Mouse (Mus musculus) embryo, embryonic 11.5 days (tissue): Measurements from ENCODE around the gene Pxmp4.

Source experiments
- DNase-seq: peaks from one replicate; pipeline ENCODE4 v3.0.0-alpha.2; 2012; ENCODE audit warnings: low read depth, low spot score

Gene Pxmp4

DNA sequence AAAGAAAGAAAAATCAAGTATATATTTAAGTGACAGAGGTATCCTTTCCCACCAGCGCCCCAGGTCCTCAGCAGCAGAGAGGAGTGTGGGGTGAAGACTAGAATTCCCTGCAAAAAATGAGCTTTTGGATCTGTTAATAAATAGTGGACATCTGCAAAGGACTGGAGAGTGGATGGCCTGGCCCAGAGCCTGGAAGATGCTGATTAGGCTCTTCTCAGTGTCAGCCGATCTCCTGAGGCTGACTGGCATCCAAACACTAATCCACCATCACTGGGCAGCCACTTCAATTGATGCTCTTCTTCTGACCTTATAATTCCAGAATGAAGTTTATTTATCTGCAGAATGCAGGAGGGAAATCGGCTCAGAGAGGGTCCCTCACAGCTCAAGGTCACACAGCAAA lies 30.5 kb downstream of the Pxmp4 start:
- no peak for DNase-seq

DNA sequence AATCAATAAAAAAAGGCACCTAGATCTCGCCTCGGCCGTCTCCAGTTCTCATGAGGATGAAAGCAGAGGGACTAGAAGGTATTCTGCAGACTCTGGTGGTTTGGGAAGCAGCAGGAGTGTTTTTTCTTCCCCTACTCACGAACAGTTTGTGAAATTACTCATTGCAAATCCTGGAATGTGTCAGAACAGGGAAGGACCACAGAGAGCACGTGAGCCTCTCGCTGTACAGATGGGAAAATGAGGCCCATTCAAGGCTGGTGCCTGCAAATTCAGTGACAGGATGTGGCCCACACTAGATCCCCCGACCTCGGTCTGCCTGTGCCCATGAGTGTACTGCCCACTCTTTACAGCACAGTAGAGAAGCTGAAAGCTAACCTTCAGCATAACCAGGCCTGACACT lies 31.5 kb downstream of the Pxmp4 start:
- no peak for DNase-seq

DNA sequence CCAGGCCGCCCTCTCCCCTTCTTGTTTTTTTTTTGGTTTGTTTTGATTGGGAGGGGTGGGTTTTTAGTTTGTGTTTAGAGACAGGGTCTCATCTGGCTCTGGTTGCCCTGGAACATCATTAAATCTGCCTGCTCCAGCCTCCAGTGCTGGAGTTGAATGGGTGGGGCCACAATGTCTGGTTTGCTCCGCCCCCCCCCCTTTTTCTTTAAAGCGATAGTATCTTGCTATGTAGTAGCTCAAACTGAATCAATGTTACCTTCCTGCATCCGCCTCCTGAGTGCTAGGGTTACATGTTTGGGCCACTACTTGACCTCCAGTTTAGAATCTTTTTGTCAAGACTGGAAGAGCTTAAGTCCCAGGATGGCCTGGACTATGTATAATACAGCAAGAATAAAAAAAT lies 32.2 kb downstream of the Pxmp4 start:
- no peak for DNase-seq

DNA sequence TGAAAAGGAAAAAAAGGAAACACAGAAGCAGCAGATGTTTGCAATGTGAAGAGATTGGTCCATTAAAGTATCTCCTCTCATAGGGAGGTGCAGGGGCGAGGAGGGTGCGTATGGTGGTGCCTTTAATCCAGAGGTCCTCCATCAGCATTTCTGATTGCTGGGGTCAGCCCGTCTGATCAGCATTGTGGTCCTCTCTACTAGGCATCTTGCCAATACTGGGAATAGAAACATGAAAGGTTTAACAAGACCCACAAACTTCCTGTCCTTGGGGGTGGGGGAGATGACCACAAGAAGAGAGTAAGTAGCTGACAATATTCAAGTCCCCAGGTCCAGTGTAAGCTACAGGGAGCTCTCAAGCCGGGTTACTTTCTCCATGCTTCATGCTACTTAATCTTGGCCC lies 32.8 kb downstream of the Pxmp4 start:
- no peak for DNase-seq

DNA sequence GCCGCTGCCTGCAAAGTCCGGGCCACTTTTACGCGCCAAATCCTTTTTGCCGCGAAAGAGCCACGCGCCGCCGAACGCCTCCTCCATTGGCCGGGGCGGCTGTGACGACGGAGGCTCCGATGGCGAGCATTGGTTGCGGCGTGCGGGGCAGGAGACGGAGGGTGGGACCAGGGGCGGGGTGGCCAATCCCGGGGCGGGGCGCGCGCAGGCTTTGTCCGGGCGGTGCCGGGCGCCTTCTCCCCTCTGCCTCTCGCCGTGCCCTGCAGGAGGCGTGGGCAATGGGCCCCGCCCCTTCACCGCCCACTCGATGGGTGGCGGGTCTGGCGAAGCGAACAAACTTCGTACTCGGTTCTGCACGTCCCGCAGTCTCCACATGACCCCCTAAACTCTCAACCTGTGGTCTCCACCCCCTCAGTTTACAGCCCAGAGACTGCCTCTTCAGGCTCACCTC lies 33.6 kb downstream of the Pxmp4 start, which contains the start of gene E2f1:
E2f1 (minus strand) TSS at position 57 of the 451 bp plus-strand sequence.
- DNase-seq: peak; percentile 94

DNA sequence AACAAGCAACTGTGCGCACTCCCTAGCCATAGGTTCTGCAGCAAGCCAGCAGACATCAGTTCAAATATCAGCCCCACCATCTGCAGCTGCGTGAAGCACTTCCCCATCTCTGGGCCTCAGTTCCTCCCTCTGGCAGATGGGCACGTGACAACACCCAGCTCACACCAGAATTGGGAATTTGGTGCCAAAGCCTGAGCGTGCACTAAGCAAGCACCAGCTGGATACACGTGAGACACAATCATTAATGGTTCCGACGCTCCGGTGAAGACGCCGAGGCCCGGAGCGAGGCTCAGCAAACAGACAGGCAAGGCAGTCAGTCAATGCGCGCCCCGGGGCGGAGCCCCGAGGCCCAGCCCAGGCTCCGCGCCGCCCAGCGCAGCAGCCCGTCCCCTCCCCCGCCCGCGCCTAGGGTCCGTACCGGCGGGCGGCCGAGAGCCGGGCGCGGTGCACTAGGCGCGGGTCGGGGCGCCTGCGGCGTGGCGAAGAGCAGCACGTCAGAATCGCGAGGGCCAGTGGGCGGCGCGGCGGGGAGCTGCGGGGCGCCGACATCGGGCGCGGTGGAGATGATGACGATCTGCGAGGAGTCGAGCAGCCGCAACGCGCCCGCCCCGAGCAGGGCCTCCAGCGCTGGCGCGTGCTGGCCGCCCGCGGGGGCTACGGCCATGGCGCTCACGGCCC lies 34.3 kb downstream of the Pxmp4 start:
- no peak for DNase-seq

DNA sequence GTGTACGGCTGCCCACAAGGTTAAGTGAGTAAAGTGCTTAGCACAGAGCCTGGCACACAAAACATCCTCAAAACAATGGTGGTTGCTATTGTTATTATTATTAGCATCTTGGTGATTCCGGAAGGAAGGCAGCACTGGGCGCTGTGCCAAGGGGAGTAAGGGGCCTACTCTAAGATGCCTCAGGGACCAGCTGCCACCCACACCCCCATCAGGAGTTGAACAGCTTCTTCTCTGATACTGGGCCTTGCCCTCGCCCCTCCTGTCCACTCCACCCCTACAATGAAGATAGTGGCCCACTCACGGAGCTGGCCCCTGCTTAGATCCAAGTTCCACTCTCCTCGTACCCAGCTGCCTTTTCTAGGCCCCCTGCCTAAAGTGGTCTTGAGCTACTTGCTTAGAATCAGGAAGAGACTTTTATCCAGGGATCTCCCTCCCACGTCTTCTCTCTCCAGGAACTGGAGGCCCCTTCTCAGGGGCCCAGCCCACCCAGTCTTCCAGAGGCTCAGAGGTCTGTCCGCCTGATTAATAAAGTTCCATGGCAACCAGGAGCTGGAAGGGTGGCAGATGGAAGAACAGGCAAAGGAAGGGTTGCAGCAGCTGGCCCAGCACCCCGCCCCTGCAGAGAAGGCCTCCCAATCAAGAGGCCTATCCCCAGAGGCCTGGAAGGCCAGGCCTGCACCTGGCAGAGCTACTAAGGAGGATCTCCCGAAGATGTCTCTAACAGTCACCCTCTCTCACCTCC lies 35.0 kb downstream of the Pxmp4 start:
- DNase-seq: no peak

DNA sequence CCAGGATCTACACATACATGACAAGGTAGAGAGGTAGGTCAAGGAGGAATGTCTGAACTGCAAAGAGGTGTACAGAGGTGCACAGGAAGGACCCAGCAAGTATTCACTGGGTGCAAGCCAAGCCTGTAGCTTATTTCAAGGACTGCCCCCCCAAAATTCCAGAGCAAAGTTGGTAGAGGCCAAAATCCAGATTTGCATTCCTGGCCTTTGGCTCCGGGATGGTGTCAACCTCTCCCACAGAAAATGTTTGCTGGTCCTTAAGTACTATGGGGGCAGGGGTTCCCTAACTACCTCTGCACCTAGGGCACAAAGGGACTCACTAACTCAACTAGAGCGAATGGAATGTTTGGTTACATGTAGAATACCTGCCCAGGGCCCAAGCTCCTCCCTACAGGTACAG lies 35.7 kb downstream of the Pxmp4 start:
- DNase-seq: no peak

DNA sequence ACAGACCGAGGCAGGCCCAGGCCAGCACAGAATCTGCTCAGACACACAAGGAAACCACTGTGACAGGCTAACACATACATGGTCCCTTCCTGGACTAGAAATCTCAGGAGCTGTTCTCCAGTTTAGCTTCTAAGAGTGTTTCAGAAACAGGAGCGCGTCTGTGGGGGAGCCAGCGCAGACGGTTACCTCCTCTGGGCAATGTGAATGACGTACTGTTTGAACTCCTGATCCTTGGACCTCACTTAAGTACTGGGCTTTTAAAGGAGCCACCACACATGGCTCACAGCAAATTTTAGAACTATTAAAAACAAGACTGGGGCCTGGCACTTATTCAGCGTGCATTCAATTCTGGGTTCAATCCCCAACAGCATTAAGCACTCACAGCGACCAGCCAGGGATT lies 36.9 kb downstream of the Pxmp4 start:
- DNase-seq: no peak

DNA sequence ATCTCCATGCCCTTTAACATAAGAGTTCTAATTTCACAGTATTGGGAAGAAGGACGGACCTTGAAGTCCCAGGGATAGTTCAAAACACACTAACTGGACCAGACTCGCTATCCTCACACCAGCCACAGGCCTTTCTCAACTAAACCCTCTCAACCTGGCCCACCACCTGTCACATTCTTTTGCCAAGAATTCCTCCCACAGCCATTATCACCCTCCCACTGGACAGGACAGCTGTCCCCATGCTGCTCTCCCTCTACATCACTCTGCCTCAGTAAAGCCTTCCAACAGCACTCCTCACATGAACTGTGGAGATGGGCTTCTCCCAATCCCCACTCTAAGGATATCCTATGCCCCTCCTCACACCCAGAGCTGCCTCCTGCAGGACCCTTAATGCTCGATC lies 37.9 kb downstream of the Pxmp4 start:
- DNase-seq: no peak

DNA sequence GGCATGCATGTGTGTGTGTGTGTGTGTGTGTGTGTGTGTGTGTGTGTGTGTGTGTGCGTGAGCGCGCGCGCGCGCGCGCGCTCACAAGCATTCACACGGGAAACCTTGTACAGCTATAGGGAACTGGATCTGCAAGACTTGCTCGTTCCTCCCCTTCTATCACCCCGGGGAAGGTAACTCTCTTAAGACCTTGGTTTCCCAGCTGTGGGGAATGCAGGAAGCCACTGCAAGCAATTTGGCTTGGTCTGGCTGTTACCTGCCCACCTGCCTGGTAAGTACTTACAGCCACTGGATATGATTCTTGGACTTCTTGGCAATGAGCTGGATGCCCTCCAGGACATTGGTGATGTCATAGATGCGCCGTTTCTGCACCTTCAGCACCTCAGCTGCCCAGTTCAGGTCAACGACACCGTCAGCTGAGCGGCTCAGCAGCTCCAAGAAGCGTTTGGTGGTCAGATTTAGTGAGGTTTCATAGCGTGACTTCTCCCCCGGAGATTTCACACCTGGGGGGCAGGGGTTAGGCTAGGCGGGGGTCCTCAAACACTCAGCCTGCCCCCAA lies 39.8 kb downstream of the Pxmp4 start:
- no peak for DNase-seq

DNA sequence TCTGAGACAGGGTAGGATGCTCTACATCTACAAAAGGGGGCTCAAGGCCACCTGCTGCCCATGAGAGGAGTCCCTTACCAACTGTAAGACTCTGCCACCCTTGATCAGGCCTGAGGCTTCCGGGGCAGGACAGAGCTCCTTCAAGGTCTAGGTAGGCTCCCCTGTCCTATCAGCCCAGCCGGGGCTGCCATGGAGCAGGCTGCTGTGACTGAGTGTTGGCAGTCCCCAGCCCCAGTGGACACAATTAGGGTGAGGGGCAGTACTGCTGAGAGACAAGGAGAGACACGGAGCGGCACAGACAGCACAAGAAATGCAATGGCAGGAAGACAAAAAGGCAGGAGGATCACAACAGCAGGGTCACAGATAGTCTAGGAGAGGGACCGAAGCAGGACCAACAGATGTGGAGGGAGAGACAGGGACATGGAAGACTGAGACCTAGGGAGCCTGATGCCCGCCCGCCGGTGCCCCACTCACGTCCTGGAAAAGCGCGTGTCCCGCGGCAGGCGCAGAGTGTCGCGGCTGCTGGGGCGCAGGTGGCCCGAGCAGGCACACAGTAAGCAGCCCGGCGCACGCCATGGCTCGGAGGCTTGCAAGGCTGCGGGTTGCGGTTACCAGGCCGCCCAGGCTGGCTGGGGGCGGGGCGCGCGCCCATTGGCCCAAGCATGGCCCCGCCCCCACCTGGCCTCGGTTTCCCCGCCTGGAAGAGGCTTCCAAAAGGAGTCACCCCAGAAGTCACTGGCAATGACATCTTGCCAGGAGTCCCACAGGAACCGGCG lies 45.1 kb downstream of the Pxmp4 start, which contains the start of gene Necab3:
Necab3 (minus strand) TSS at position 627 of the 776 bp plus-strand sequence.
- no peak for DNase-seq

DNA sequence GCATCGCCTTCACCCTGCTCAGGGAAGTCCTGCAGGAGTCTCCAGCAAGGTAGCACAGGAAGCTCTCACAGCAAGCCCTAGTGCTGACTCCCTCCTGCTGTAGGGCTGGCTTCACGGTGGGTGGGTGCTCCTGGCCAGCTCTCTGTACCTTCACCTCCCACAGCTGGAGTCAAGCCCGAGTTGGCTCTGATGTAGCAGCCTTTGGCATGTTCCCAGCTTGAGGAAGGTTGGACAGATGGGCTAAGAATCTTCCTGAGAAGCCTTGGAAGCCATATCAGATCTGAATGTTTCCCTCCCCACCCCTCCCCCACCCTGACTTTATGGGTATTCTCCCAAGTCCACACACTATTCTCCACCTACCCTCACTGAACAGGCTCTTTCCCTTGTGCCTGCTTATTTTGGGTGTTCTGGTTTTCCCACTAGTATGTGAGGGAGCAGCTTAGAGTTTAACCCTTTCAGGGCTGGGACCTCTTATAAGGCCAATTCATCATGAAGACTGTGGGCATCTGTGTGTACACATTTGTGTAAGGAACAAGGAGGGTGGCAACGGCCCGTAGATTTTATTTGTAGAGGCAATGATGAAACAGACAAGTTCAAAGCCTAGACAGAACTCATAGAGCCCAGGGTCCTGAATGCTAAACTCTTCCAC lies 46.2 kb downstream of the Pxmp4 start:
- no peak for DNase-seq

DNA sequence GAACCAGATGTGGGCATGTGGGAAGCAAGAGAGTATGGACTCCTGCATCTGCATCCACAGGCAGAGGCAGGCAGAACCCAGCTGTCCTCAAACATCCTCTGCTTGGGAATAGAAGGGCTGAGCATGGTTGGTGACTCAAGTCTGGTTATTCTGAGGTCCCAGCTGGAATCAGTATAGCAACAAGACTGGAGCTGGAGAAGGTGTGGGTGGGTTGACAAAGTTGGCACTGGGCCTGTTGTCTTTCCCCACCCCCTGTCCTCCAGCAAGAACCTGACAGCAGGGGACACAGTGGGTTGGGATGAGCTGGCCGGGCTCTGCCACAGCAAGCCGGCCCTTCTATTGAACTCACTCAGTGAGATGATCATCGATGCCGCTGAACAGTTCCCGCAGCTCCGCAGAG lies 48.3 kb downstream of the Pxmp4 start:
- DNase-seq: no peak

DNA sequence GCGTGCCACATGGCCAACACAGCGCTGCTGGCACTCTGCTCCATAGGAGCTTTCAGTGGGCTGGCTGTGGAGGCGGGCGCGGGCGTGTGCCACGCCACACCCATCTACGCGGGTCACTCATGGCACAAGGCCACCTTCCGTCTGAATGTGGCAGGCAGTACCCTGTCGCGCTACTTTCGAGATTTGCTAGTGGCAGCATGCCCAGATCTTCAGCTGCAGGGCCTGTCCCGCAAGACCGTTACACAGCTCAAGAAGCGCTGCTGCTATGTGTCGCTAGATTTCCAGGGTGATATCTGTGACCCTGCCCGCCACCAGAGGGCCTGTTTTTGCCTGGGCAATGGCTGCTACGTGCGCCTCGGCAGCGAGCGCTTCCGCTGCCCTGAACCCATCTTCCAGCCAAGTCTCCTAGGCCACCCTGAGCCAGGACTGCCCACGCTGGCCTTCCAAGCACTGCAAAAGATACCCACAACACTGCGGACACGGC lies 51.0 kb downstream of the Pxmp4 start:
- DNase-seq: no peak

DNA sequence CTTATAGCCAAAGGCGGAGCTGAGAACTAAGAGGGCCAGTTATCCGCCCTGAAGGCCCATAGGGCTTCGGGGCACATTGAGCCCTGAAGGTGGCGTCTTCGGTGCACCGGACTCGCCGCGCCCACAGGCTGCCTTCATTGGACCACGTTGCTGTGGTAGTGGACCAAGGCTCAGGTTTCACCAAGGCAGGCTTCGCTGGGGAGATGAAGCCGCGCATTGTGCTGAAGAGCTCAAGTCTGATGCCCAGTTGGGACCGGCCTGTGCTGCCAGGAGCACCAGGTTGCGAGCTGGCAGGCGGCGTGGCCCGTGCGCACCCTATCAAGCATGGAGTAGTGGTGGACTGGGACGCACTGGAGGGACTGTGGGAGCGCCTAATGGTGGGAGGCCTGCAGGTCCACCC lies 51.6 kb downstream of the Pxmp4 start:
- DNase-seq: no peak

DNA sequence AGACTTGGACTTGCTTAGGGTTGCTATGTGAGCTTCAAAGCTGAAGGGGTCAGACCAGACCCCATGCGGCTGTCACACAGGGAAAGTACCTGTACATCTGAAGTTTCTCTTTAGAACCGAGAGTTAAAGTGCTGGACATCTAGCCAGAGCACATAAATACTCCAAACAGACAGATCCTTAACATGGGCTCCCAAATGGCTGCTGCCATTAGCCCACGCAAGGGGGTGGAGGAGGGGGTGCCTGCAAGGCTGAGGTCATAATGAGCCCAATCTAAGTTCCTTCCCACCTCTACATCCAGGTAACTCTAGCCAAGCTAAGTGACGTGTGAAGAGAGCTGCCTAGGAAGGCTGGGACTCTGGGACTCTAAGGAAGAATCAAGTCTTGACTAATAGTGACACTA lies 52.0 kb downstream of the Pxmp4 start, which contains the start of gene Actl10:
Actl10 (plus strand) TSS at position 301 of the 400 bp plus-strand sequence.
- no peak for DNase-seq

DNA sequence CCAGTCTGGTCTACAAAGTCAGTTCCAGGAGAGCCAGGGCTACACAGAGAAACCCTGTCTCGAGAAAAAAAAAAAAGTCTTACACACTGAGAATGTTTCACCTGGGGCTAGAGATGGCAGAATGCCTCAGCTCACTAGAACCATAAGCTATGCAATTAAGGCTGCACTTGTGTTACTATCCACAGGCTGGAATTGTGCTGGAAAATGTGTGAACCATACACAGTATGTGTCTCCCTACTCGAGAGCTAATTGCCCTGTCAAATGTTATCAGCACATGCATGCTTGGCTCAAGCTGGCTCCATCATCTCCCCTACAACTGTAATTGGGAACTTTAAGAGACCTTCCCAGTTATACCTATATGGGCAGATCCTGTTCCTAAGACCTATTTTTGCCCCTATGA lies 52.6 kb downstream of the Pxmp4 start:
- no peak for DNase-seq

DNA sequence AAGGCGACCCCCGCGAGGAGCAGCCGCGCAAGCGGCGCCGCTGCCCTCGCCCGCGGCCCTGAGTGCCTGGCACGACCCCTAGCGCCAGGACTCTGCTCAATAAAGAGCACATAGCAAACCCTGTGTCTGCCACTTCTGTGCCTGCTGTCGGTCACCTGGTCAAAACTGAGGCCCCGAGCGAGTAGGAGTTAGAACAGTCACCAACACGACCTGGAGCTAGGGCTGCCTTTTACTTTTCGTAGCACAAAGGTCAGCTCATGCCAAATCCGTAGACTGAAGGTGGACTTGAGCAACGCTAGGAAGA lies 53.7 kb downstream of the Pxmp4 start:
- no peak for DNase-seq

DNA sequence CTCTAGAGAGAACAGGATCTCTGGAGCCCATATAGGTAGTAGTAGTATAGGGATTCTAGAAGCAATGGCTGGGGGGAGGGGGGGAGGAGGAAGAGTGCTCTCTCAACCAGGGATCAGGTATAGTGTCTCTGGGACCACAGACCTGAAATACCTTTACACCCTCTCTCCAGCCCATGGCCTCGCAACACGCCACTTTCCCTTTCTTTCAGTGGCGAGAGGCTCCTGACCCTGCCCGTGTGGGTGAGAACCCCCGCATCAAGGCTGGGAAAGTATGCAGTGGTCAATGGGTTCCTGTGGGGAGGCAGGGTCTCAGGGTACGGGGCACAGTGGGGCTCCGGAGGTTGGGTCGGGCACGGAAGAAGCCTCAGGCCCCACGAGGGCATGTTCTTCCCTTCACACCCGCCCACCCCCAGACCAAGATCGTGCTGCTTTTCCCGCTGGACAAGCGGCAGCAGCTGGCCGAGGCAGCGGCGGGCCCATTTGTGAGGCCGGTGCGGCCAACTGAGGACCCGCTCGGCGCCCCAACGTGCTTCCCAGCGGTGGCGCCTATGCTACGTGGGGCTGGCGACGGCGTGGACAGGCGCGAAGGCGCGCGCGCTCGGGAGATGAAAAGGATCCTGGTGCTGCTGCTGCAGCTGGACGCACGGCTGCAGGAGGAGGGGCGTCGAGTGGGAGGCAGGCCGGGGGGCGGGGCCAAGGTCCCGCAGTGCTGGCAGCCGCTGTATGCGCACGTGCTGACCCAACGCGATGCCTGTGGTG lies 54.2 kb downstream of the Pxmp4 start:
- peak; percentile 63 for DNase-seq

DNA sequence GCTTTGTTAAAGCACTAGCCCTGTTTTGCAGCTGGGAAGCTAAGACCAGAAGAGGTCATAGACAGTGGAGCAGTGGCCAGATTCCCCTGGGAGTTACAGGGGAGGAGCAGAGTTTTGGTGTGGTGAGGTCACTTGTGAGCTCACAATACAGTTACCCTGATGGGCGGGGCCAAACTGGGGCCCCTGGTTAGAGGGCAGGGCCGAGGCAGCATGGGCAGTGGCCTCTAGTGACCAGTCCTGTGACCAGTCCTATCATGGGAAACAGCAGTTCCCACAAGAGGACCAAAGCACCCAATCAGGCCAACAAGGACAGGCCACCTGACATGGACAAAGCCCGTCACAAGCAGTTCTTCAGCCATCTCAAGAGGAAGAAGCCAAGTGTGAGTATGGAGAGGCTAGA lies 54.8 kb downstream of the Pxmp4 start:
- no peak for DNase-seq
